ENCODE assay signal across 8 mouse cellular contexts in the genomic region with DNA sequence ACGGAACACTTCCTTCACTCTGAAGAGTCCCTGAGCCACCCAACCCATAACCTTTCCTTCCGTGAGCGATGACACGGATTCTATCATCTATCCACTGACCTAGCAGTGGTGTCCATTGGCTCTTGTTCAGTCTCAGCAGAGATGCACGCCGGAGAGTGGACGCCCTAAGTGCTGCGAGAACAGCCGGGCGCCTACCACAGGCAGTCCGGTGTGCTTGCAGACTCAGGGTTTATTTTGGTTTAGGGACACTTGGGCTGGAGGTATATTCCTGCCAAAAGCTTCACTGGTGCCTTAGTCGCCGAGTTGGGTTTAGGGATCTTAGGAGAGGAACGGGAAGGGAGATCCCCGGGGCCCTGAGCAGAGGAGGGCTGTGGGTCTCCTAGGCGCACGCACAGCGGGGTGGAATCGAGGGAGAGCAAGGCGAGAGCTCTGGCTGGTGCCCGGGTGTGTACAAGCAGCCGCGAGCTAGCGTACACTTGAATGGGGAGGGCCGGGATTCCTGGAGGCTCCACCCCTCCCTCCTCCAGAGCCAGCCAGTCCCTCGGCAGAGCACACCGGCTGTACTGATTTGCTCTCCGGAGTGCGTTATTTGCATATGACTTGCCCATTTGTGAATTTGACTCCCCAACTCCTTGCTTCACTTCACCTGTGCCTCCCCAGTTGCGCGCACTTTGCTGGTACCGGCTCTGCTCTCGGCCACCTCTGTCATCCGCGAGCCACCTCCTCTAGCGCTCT.
DNase-seq lines count a peak whose midpoint lies in the region; ATAC-seq and TF ChIP-seq lines count a peak whose summit lies in the region.

No protein-coding gene starts in this region.

- H3K27ac ChIP-seq in hindbrain, embryonic 12.5 days, result peak overlapping the region; percentile 64
- H3K27ac ChIP-seq in olfactory bulb, adult 2 months (ENCODE audit: insufficient read depth, low read depth, low read length), result no peak overlapping the region

- peak; percentile 91 for DNase-seq in ES-CJ7 (ENCODE audit: low read depth, low spot score)
- peak; percentile 86 to 91 for DNase-seq in cerebellum, postnatal 10 days
- peak; percentile 68 to 72 for DNase-seq in frontal cortex, postnatal 10 days (ENCODE audit: low spot score in 2 of 2)
- peak; percentile 71 for DNase-seq in layer of hippocampus, adult 9-11 months
- peak; percentile 12 for DNase-seq in lung, adult 2 months
- peak; percentile 56 for DNase-seq in urinary bladder, postnatal 14 days (ENCODE audit: low spot score)

- H3K9me3 ChIP-seq in hindbrain, embryonic 12.5 days (replicated peaks), result no peaks in the 10 kb centered on the region

- WGBS in hindbrain, embryonic 12.5 days, result under 1% methylated on average over 36 of the region's 36 CpGs
- WGBS in lung, adult 2 months, result 1% methylated on average over 36 of the region's 36 CpGs
- WGBS in olfactory bulb, adult 2 months, result 11% methylated on average over 36 of the region's 36 CpGs

- H3K36me3 ChIP-seq in hindbrain, embryonic 12.5 days, result no peaks in the 10 kb centered on the region

- peak; percentile 97 for ATAC-seq in hindbrain, embryonic 12.5 days (ENCODE audit: low FRiP score)

- peak overlapping the region; percentile 48 for H3K9ac ChIP-seq in hindbrain, embryonic 12.5 days

- TF ChIP-seq CTCF in lung, adult 2 months (IDR thresholded peaks at IDR 0.05; ENCODE audit: insufficient read depth, low read length), result no peak
- no peak for TF ChIP-seq CTCF in olfactory bulb, adult 2 months (IDR thresholded peaks at IDR 0.05; ENCODE audit: insufficient read depth, low read depth, low read length)

- no peak for TF ChIP-seq POLR2A in lung, adult 2 months (IDR thresholded peaks at IDR 0.05; ENCODE audit: borderline replicate concordance, extremely low read depth, low read depth, low read length)
- no peak for TF ChIP-seq POLR2A in olfactory bulb, adult 2 months (IDR thresholded peaks at IDR 0.05; ENCODE audit: insufficient read depth, low read depth, low read length)

- peaks cover 26% of the 10 kb centered on the region for H3K4me1 ChIP-seq in hindbrain, embryonic 12.5 days
- no peaks in the 10 kb centered on the region for H3K4me1 ChIP-seq in lung, adult 2 months (ENCODE audit: control insufficient read depth, insufficient read depth, low read length)
- H3K4me1 ChIP-seq in olfactory bulb, adult 2 months (ENCODE audit: control insufficient read depth, insufficient read depth, low read length), result peaks cover 22% of the 10 kb centered on the region

- H3K4me2 ChIP-seq in hindbrain, embryonic 12.5 days (replicated peaks), result peak overlapping the region; percentile 72

- peak overlapping the region; percentile 46 for H3K4me3 ChIP-seq in hindbrain, embryonic 12.5 days
- peak overlapping the region; percentile 33 for H3K4me3 ChIP-seq in lung, adult 2 months (replicated peaks; ENCODE audit: extremely low read depth, low read depth, low read length)
- H3K4me3 ChIP-seq in olfactory bulb, adult 2 months (ENCODE audit: insufficient read depth, low read depth, low read length), result peak overlapping the region; percentile 44

- H3K27me3 ChIP-seq in hindbrain, embryonic 12.5 days, result peaks cover 19% of the 10 kb centered on the region; the same call in 1 of the 2 replicates

Comparison
In these comparisons a context has a peak if more than half of its experiments do, and no peak if none do; other contexts are left out.
1. DNase-seq: peak in every context shown above with its lines; median percentile 91 in ES-CJ7; 88 in cerebellum, postnatal 10 days; 71 in layer of hippocampus, adult 9-11 months; 70 in frontal cortex, postnatal 10 days; 56 in urinary bladder, postnatal 14 days; 12 in lung, adult 2 months.